ENCODE assay signal across 40 mouse cellular contexts in genomic region chr15:80575817-80576370, GRCm38 (mm10). TPM values are rescaled to one million over a fixed set of nuclear protein-coding genes. Genes with fewer than 3 reads are reported as not detected.
DNase-seq lines count a peak whose midpoint lies in the region; ATAC-seq and TF ChIP-seq lines count a peak whose summit lies in the region.
"Had no signal": no experiment of that assay in that cellular context is flagged by ENCODE, and none has a peak within 500 bp of the region (broad histone marks: within the 10 kb centered on the region; RNA-seq: fewer than 3 reads in every experiment).

No protein-coding gene starts in this region.

- H3K4me2 ChIP-seq in forebrain, postnatal 0 days (ENCODE audit: low read depth) = no peak overlapping the region
- no peak overlapping the region for H3K4me2 ChIP-seq in midbrain, embryonic 14.5 days (ENCODE audit: low read length)
- H3K4me2 ChIP-seq: embryonic facial prominence, embryonic 12.5 days; heart, embryonic 11.5 days; hindbrain, embryonic 13.5 days; limb, embryonic 12.5 days; liver, embryonic 15.5 days; lung, embryonic 15.5 days; midbrain, embryonic 11.5 days; neural tube, embryonic 13.5 days had no signal

- no peaks in the 10 kb centered on the region for H3K27me3 ChIP-seq in forebrain, postnatal 0 days (ENCODE audit: insufficient read depth, low read length)
- peaks cover 58% of the 10 kb centered on the region for H3K27me3 ChIP-seq in forebrain, embryonic 10.5 days (ENCODE audit: poor library complexity, severe bottlenecking)
- no peaks in the 10 kb centered on the region for H3K27me3 ChIP-seq in spleen, adult 2 months (ENCODE audit: control insufficient read depth, insufficient read depth, low read length)
- H3K27me3 ChIP-seq in midbrain, embryonic 14.5 days (ENCODE audit: control insufficient read depth, insufficient read depth, low read length) = no peaks in the 10 kb centered on the region

- TF ChIP-seq CTCF in forebrain, postnatal 0 days (IDR thresholded peaks at IDR 0.05; ENCODE audit: low read depth) = no peak
- no peak for TF ChIP-seq CTCF in spleen, adult 2 months (IDR thresholded peaks at IDR 0.05; ENCODE audit: extremely low read depth, insufficient read depth, insufficient read length, insufficient replicate concordance)

- no peak for TF ChIP-seq POLR2A in spleen, adult 2 months (IDR thresholded peaks at IDR 0.05; ENCODE audit: low read depth, low read length)

- WGBS in forebrain, postnatal 0 days = 58% methylated on average over 13 of the region's 13 CpGs
- whole genome bisulfite sequencing in forebrain, embryonic 10.5 days = 94% methylated on average over 13 of the region's 13 CpGs
- WGBS in spleen, adult 2 months = 82% methylated on average over 13 of the region's 13 CpGs
- 83% methylated on average over 13 of the region's 13 CpGs for WGBS in midbrain, embryonic 14.5 days

- peaks cover 5% of the 10 kb centered on the region; the same call in 1 of the 2 replicates for H3K4me1 ChIP-seq in forebrain, postnatal 0 days (ENCODE audit: insufficient read depth)
- H3K4me1 ChIP-seq in forebrain, embryonic 10.5 days = peaks cover 17% of the 10 kb centered on the region
- H3K4me1 ChIP-seq in spleen, adult 2 months (ENCODE audit: control insufficient read depth, insufficient read depth, insufficient read length) = peaks cover 6% of the 10 kb centered on the region
- peaks cover 15% of the 10 kb centered on the region; the same call in 1 of the 2 replicates for H3K4me1 ChIP-seq in midbrain, embryonic 14.5 days (ENCODE audit: control insufficient read depth, insufficient read depth, low read length)
- H3K4me1 ChIP-seq: embryonic facial prominence, embryonic 12.5 days; limb, embryonic 12.5 days; liver, embryonic 15.5 days; lung, embryonic 15.5 days had no signal

- no peak overlapping the region for H3K27ac ChIP-seq in forebrain, postnatal 0 days (ENCODE audit: low read depth, low read length)
- H3K27ac ChIP-seq in forebrain, embryonic 10.5 days = no peak overlapping the region
- peak overlapping the region; percentile 64 for H3K27ac ChIP-seq in spleen, adult 2 months (ENCODE audit: insufficient read depth, low read length)
- no peak overlapping the region for H3K27ac ChIP-seq in midbrain, embryonic 14.5 days (replicated peaks; ENCODE audit: low read depth, low read length)
- H3K27ac ChIP-seq: embryonic facial prominence, embryonic 12.5 days; hindbrain, embryonic 13.5 days; left cerebral cortex, adult 2 months; limb, embryonic 12.5 days; liver, embryonic 15.5 days; lung, embryonic 15.5 days; neural tube, embryonic 13.5 days had no signal

- H3K36me3 ChIP-seq in forebrain, postnatal 0 days (ENCODE audit: insufficient read depth) = no peaks in the 10 kb centered on the region
- H3K36me3 ChIP-seq in forebrain, embryonic 10.5 days (replicated peaks) = no peaks in the 10 kb centered on the region
- no peaks in the 10 kb centered on the region for H3K36me3 ChIP-seq in spleen, adult 2 months (ENCODE audit: control insufficient read depth, insufficient read depth, low read length)
- no peaks in the 10 kb centered on the region for H3K36me3 ChIP-seq in midbrain, embryonic 14.5 days (ENCODE audit: control insufficient read depth, insufficient read depth, low read length)
- H3K36me3 ChIP-seq: embryonic facial prominence, embryonic 12.5 days; G1E; hindbrain, embryonic 13.5 days; limb, embryonic 12.5 days; liver, embryonic 15.5 days; lung, embryonic 15.5 days; neural tube, embryonic 13.5 days had no signal

- DNase-seq in forebrain, postnatal 0 days = peak; percentile 57
- no peak for DNase-seq in forebrain, embryonic 10.5 days (ENCODE audit: extremely low spot score, low spot score)
- no peak for DNase-seq in spleen, adult 2 months (ENCODE audit: low read depth in 1 of 2, low spot score in 2 of 2)
- no peak for DNase-seq in spleen, postnatal 10 days (ENCODE audit: low spot score in 2 of 2)
- peak; percentile 52 for DNase-seq in induced T-regulatory cell, adult 2 months (ENCODE audit: low read depth)
- peak; percentile 9 to 19 for DNase-seq in layer of hippocampus, postnatal 36 days
- DNase-seq in midbrain, embryonic 14.5 days = no peak
- DNase-seq: adrenal gland, postnatal 10 days; B cell, adult 2 months; cerebellum, adult 2 months; embryo, embryonic 11 days; heart, postnatal 4 days; kidney, adult 9 months; kidney, postnatal 10 days; lung, postnatal 36 days; right cerebral cortex, postnatal 4 days; thymus, postnatal 14 days had no signal

- peak; percentile 29; the same call in 1 of the 2 replicates for ATAC-seq in forebrain, postnatal 0 days
- no peak for ATAC-seq in midbrain, embryonic 14.5 days (ENCODE audit: low FRiP score, low TSS enrichment)
- ATAC-seq in granulocyte monocyte progenitor cell, adult 5-6 weeks (replicated peaks; ENCODE audit: poor library complexity, severe bottlenecking) = no peak
- ATAC-seq: intestine, postnatal 0 days; Patski had no signal

- H3K4me3 ChIP-seq in forebrain, postnatal 0 days (ENCODE audit: low read depth, low read length) = no peak overlapping the region
- no peak overlapping the region for H3K4me3 ChIP-seq in forebrain, embryonic 10.5 days
- peak overlapping the region; percentile 46; the same call in 1 of the 2 replicates for H3K4me3 ChIP-seq in spleen, adult 2 months (ENCODE audit: extremely low read depth, insufficient read depth, insufficient read length)
- H3K4me3 ChIP-seq in midbrain, embryonic 14.5 days (replicated peaks; ENCODE audit: low read depth, low read length) = no peak overlapping the region
- H3K4me3 ChIP-seq: embryonic facial prominence, embryonic 12.5 days; hindbrain, embryonic 13.5 days; left cerebral cortex, adult 2 months; limb, embryonic 12.5 days; liver, embryonic 15.5 days; lung, embryonic 15.5 days; myocyte; neural tube, embryonic 13.5 days had no signal

- no peaks in the 10 kb centered on the region for H3K9me3 ChIP-seq in forebrain, postnatal 0 days (ENCODE audit: low read length)
- H3K9me3 ChIP-seq in forebrain, embryonic 10.5 days = no peaks in the 10 kb centered on the region
- H3K9me3 ChIP-seq in midbrain, embryonic 14.5 days (ENCODE audit: control insufficient read depth, low read length) = no peaks in the 10 kb centered on the region
- H3K9me3 ChIP-seq: embryonic facial prominence, embryonic 12.5 days; G1E; hindbrain, embryonic 13.5 days; limb, embryonic 12.5 days; liver, embryonic 15.5 days; lung, embryonic 15.5 days; neural tube, embryonic 13.5 days had no signal

- no peak overlapping the region for H3K9ac ChIP-seq in forebrain, postnatal 0 days
- H3K9ac ChIP-seq in midbrain, embryonic 14.5 days (replicated peaks; ENCODE audit: low read length) = no peak overlapping the region
- H3K9ac ChIP-seq: embryonic facial prominence, embryonic 12.5 days; hindbrain, embryonic 13.5 days; limb, embryonic 12.5 days; liver, embryonic 15.5 days; lung, embryonic 15.5 days; neural tube, embryonic 13.5 days had no signal

RNA-seq across cellular contexts. Expression of gene Grap2, which starts 3.5 kb away (rescaled TPM):
- 0.23 TPM in 1 of 2 replicates, not detected in the other for total RNA-seq in forebrain, postnatal 0 days (2014; rRNA removed)
- polyA plus RNA-seq in forebrain, postnatal 0 days (2015; fragmentation: Nextera tagmentation; extraction: Ambion mirVana) = 0.21 TPM in 1 of 2 replicates, not detected in the other
- 1.4 and 1.5 TPM in 2 replicates for polyA plus RNA-seq in forebrain, embryonic 10.5 days (2016; fragmentation: Nextera tagmentation; extraction: Ambion mirVana)
- 54.4 and 58.2 TPM in 2 replicates for polyA plus RNA-seq in spleen, adult 2 months (2012; rRNA removed)
- under 1 TPM; 0.07 to 0.08 TPM for total RNA-seq in layer of hippocampus, postnatal 36 days (2021)
- polyA plus RNA-seq in midbrain, embryonic 14.5 days (2014; fragmentation: Nextera tagmentation; extraction: Ambion mirVana) = 0.66 and 0.90 TPM in 2 replicates
- total RNA-seq in granulocyte monocyte progenitor cell, adult 5-6 weeks (2014; fragmentation: Nextera tagmentation) = not detected in 2 replicates
- 0.21 TPM in 1 of 2 replicates, not detected in the other for total RNA-seq in granulocyte monocyte progenitor cell, adult 5-6 weeks (2017)
- polyA plus RNA-seq: myocyte, Patski had no signal

RNA-seq across cellular contexts. Expression of gene Enthd1, which starts 10.9 kb away (rescaled TPM):
- total RNA-seq in forebrain, postnatal 0 days (2014; rRNA removed) = not detected in 2 replicates
- polyA plus RNA-seq in forebrain, postnatal 0 days (2015; fragmentation: Nextera tagmentation; extraction: Ambion mirVana) = not detected in 2 replicates
- polyA plus RNA-seq in forebrain, embryonic 10.5 days (2016; fragmentation: Nextera tagmentation; extraction: Ambion mirVana) = not detected in 2 replicates
- polyA plus RNA-seq in spleen, adult 2 months (2012; rRNA removed) = 0.05 TPM in 2 replicates
- total RNA-seq in layer of hippocampus, postnatal 36 days (2021) = not detected
- not detected in 2 replicates for polyA plus RNA-seq in midbrain, embryonic 14.5 days (2014; fragmentation: Nextera tagmentation; extraction: Ambion mirVana)
- not detected in 2 replicates for total RNA-seq in granulocyte monocyte progenitor cell, adult 5-6 weeks (2014; fragmentation: Nextera tagmentation)
- total RNA-seq in granulocyte monocyte progenitor cell, adult 5-6 weeks (2017) = not detected in 2 replicates
- total RNA-seq: adrenal gland, postnatal 10 days; gastrocnemius, adult 8-10 months; gastrocnemius, postnatal 4 days; heart, postnatal 4 days; left cerebral cortex, adult 2 months; left cerebral cortex, postnatal 25 days; liver, adult 2 months; midbrain, postnatal 0 days had no signal
- polyA plus RNA-seq: cerebellum, adult 2 months; embryonic facial prominence, embryonic 12.5 days; G1E; heart, embryonic 11.5 days; heart, embryonic 16.5 days; hindbrain, embryonic 13.5 days; intestine, postnatal 0 days; large intestine, adult 2 months; limb, embryonic 12.5 days; liver, adult 2 months; liver, embryonic 15.5 days; lung, embryonic 15.5 days; midbrain, embryonic 11.5 days; midbrain, postnatal 0 days; myocyte; neural tube, embryonic 13.5 days; Patski; stomach, embryonic 14.5 days; urinary bladder, adult 2 months had no signal

Comparison
In these comparisons a context has a peak if more than half of its experiments do, and no peak if none do; other contexts are left out.
1. DNase-seq: peak in forebrain, postnatal 0 days (single experiment), induced T-regulatory cell, adult 2 months (single experiment) and layer of hippocampus, postnatal 36 days (2 of 2); none in forebrain, embryonic 10.5 days (single experiment), spleen, adult 2 months (0 of 2), spleen, postnatal 10 days (0 of 2) and midbrain, embryonic 14.5 days (single experiment).
2. RNA of gene Grap2, which starts 3.5 kb away (polyA plus RNA-seq): 54.4 to 58.2 TPM in spleen, adult 2 months; 1.4 to 1.5 TPM in forebrain, embryonic 10.5 days, 0.66 to 0.90 TPM in midbrain, embryonic 14.5 days and 0.21 TPM in forebrain, postnatal 0 days; every median in the first group is over 10 times any median in the second.